Mouse (Mus musculus) forebrain, embryonic 14.5 days (tissue): ENCODE results near the gene Slc16a12. TPM values are rescaled to one million over a fixed set of nuclear protein-coding genes. Genes with fewer than 3 reads are reported as not detected.
A peak's percentile ranks its signal among the peaks of the same experiment; 100 is the strongest.

Experiments used
- ATAC-seq: fragments of 200-750 bp; cut with Nextera tagmentation; 2 replicates; pipeline ENCODE4 v1.8.0; 2017; ENCODE audit warnings: mild to moderate bottlenecking, moderate library complexity
- DNase-seq: peaks from one replicate; pipeline ENCODE4 v3.0.0-alpha.2; 2015; ENCODE audit warnings: low spot score
- H3K27ac ChIP-seq: fragments of 300-500 bp; sonication (generic); 2 replicates; pipeline ENCODE4 v1.5.1; 2014; ENCODE audit warnings: low read depth, mild to moderate bottlenecking, control low read depth, low read length, moderate library complexity
- H3K27me3 ChIP-seq: fragments of 300-500 bp; sonication (generic); replicated peaks from 2 replicates; pipeline ENCODE4 v1.6.1; 2014; ENCODE audit warnings: low read length, control low read depth, mixed read lengths; ENCODE audit not compliant: control insufficient read depth, insufficient read depth
- H3K36me3 ChIP-seq: fragments of 300-500 bp; sonication (generic); 2 replicates; pipeline ENCODE4 v1.6.1; 2014; ENCODE audit warnings: low read length, control low read depth; ENCODE audit not compliant: control insufficient read depth, insufficient read depth
- H3K4me1 ChIP-seq: fragments of 300-500 bp; sonication (generic); 2 replicates; pipeline ENCODE4 v1.6.1; 2014; ENCODE audit warnings: antibody characterized with exemption, low read length, control low read depth; ENCODE audit not compliant: control insufficient read depth, insufficient read depth
- H3K4me2 ChIP-seq: fragments of 300-500 bp; sonication (generic); 2 replicates; pipeline ENCODE4 v1.6.1; 2014; ENCODE audit warnings: mild to moderate bottlenecking, control low read depth, low read length
- H3K4me3 ChIP-seq: fragments of 300-500 bp; sonication (generic); 2 replicates; pipeline ENCODE4 v1.5.1; 2014; ENCODE audit warnings: low read depth, low read length, control low read depth
- H3K9ac ChIP-seq: fragments of 300-500 bp; sonication (generic); 2 replicates; pipeline ENCODE4 v1.6.1; 2014; ENCODE audit warnings: mild to moderate bottlenecking, low read length, control low read depth, moderate library complexity
- H3K9me3 ChIP-seq: fragments of 300-500 bp; sonication (generic); replicated peaks from 2 replicates; pipeline ENCODE4 v1.6.1; 2016; ENCODE audit warnings: low read length, control low read depth, mixed read lengths; ENCODE audit not compliant: control insufficient read depth
- WGBS: fragments of 180-500 bp; shearing (Covaris S2); extraction: QIAGEN DNeasy Blood & Tissue Kit; methylation state at CpG from one replicate; pipeline ENCODE4 v1.1.7; 2014; 5-methylcytosine and 5-hydroxymethylcytosine counted together
- polyA plus RNA-seq: library from polyadenylated mRNA; unstranded; fragments of >200 nt; fragmentation: Nextera tagmentation; extraction: Ambion mirVana; gene quantifications from 2 replicates; pipeline ENCODE4 v1.2.1, GENCODE M21; 2014

Gene Slc16a12
- polyA plus RNA-seq, 1 experiment from 2014 or later = 2.6 TPM

GRCm38 (mm10) chr19:34699300-34699699 lies 47.8 kb downstream of the Slc16a12 start:
- 51% methylated on average over 2 of the region's 2 CpGs for WGBS
- no peaks in the 10 kb centered on the region for H3K36me3 ChIP-seq
- ATAC-seq = no peak
- no peaks in the 10 kb centered on the region for H3K27me3 ChIP-seq
- no peak overlapping the region for H3K27ac ChIP-seq
- no peak overlapping the region for H3K4me2 ChIP-seq
- no peaks in the 10 kb centered on the region for H3K4me1 ChIP-seq
- H3K4me3 ChIP-seq = no peak overlapping the region
- no peaks in the 10 kb centered on the region for H3K9me3 ChIP-seq
- no peak for DNase-seq
- H3K9ac ChIP-seq = no peak overlapping the region

GRCm38 (mm10) chr19:34698852-34699251 lies 48.2 kb downstream of the Slc16a12 start:
- Histone ChIP-seq H3K9me3 (no peaks in the 10 kb centered on the region), H3K4me1 (no peaks in the 10 kb centered on the region), H3K27ac (no peak overlapping the region), H3K4me3 (no peak overlapping the region), H3K4me2 (no peak overlapping the region), H3K27me3 (no peaks in the 10 kb centered on the region), H3K9ac (no peak overlapping the region), H3K36me3 (no peaks in the 10 kb centered on the region)
- DNase-seq (no peak), ATAC-seq (no peak)
- 78% methylated on average over 1 of the region's 1 CpGs for WGBS

- WGBS = 89% methylated on average over 3 of the region's 3 CpGs
- no peak for ATAC-seq
- H3K4me2 ChIP-seq = no peak overlapping the region
- DNase-seq = no peak
- no peaks in the 10 kb centered on the region for H3K4me1 ChIP-seq
- no peak overlapping the region for H3K4me3 ChIP-seq
- no peak overlapping the region for H3K9ac ChIP-seq
- no peaks in the 10 kb centered on the region for H3K27me3 ChIP-seq
- H3K36me3 ChIP-seq = no peaks in the 10 kb centered on the region
- H3K27ac ChIP-seq = no peak overlapping the region
- H3K9me3 ChIP-seq = no peaks in the 10 kb centered on the region
Measured at GRCm38 (mm10) chr19:34698432-34698831, 48.7 kb downstream of the Slc16a12 start.

- DNase-seq (no peak), ATAC-seq (no peak)
- H3K27ac ChIP-seq = no peak overlapping the region
- no peak overlapping the region for H3K9ac ChIP-seq
- H3K4me2 ChIP-seq = no peak overlapping the region
- no peaks in the 10 kb centered on the region for H3K36me3 ChIP-seq
- H3K4me3 ChIP-seq = no peak overlapping the region
- H3K27me3 ChIP-seq = no peaks in the 10 kb centered on the region
- H3K9me3 ChIP-seq = no peaks in the 10 kb centered on the region
- H3K4me1 ChIP-seq = no peaks in the 10 kb centered on the region
- WGBS = 80% methylated on average over 2 of the region's 2 CpGs
Measured at GRCm38 (mm10) chr19:34697461-34697860, 49.6 kb downstream of the Slc16a12 start.

GRCm38 (mm10) chr19:34696352-34696986 lies 50.6 kb downstream of the Slc16a12 start:
- Histone ChIP-seq H3K27ac (no peak overlapping the region), H3K9me3 (no peaks in the 10 kb centered on the region), H3K4me3 (no peak overlapping the region), H3K27me3 (no peaks in the 10 kb centered on the region), H3K4me1 (no peaks in the 10 kb centered on the region), H3K4me2 (no peak overlapping the region), H3K9ac (no peak overlapping the region), H3K36me3 (no peaks in the 10 kb centered on the region)
- WGBS = 94% methylated on average over 8 of the region's 8 CpGs
- ATAC-seq = no peak
- no peak for DNase-seq

GRCm38 (mm10) chr19:34691402-34691801 lies 55.7 kb downstream of the Slc16a12 start:
- Histone ChIP-seq H3K4me1 (no peaks in the 10 kb centered on the region), H3K27me3 (no peaks in the 10 kb centered on the region), H3K27ac (no peak overlapping the region), H3K4me3 (no peak overlapping the region), H3K4me2 (no peak overlapping the region), H3K9ac (no peak overlapping the region), H3K36me3 (no peaks in the 10 kb centered on the region), H3K9me3 (no peaks in the 10 kb centered on the region)
- DNase-seq (no peak), ATAC-seq (no peak)
- WGBS = 88% methylated on average over 6 of the region's 6 CpGs

GRCm38 (mm10) chr19:34685530-34685929 lies 61.6 kb downstream of the Slc16a12 start:
- no peak for ATAC-seq
- Histone ChIP-seq H3K4me3 (no peak overlapping the region), H3K36me3 (no peaks in the 10 kb centered on the region), H3K4me1 (no peaks in the 10 kb centered on the region), H3K27ac (no peak overlapping the region), H3K4me2 (no peak overlapping the region), H3K9me3 (no peaks in the 10 kb centered on the region), H3K9ac (no peak overlapping the region), H3K27me3 (no peaks in the 10 kb centered on the region)
- no peak for DNase-seq
- WGBS = 98% methylated on average over 1 of the region's 1 CpGs

GRCm38 (mm10) chr19:34684857-34685256 lies 62.2 kb downstream of the Slc16a12 start:
- no peaks in the 10 kb centered on the region for H3K27me3 ChIP-seq
- DNase-seq = peak; percentile 59
- WGBS = 61% methylated on average over 1 of the region's 1 CpGs
- H3K27ac ChIP-seq = no peak overlapping the region
- no peak overlapping the region for H3K9ac ChIP-seq
- ATAC-seq = no peak
- H3K4me3 ChIP-seq = no peak overlapping the region
- H3K4me1 ChIP-seq = no peaks in the 10 kb centered on the region
- no peak overlapping the region for H3K4me2 ChIP-seq
- no peaks in the 10 kb centered on the region for H3K9me3 ChIP-seq
- no peaks in the 10 kb centered on the region for H3K36me3 ChIP-seq

GRCm38 (mm10) chr19:34678428-34678827 lies 68.7 kb downstream of the Slc16a12 start:
- DNase-seq (no peak), ATAC-seq (no peak)
- H3K9ac ChIP-seq = no peak overlapping the region
- no peak overlapping the region for H3K4me3 ChIP-seq
- H3K9me3 ChIP-seq = no peaks in the 10 kb centered on the region
- WGBS = 84% methylated on average over 4 of the region's 4 CpGs
- no peaks in the 10 kb centered on the region for H3K36me3 ChIP-seq
- no peak overlapping the region for H3K4me2 ChIP-seq
- no peaks in the 10 kb centered on the region for H3K4me1 ChIP-seq
- H3K27ac ChIP-seq = no peak overlapping the region
- H3K27me3 ChIP-seq = no peaks in the 10 kb centered on the region
